Mouse (Mus musculus) heart, embryonic 15.5 days (tissue): ENCODE results near the gene Slc7a11. TPM values are rescaled to one million over a fixed set of nuclear protein-coding genes. Genes with fewer than 3 reads are reported as not detected.

ENCODE experiments used
- ATAC-seq: fragments of 200-750 bp; cut with Nextera tagmentation; replicated peaks from 2 replicates; pipeline ENCODE4 v1.8.0; 2017; ENCODE audit warnings: low read depth, moderate TSS enrichment; ENCODE audit not compliant: insufficient number of reproducible peaks, insufficient read depth, low FRiP score
- H3K27ac ChIP-seq: fragments of 300-500 bp; sonication (generic); 2 replicates; pipeline ENCODE4 v1.5.1; 2015; ENCODE audit warnings: mild to moderate bottlenecking, inconsistent platforms
- H3K27me3 ChIP-seq: fragments of 300-500 bp; sonication (generic); 2 replicates; pipeline ENCODE4 v1.6.1; 2015; ENCODE audit warnings: inconsistent platforms
- H3K36me3 ChIP-seq: fragments of 300-500 bp; sonication (generic); 2 replicates; pipeline ENCODE4 v1.6.1; 2015; ENCODE audit warnings: mild to moderate bottlenecking, inconsistent platforms
- H3K4me1 ChIP-seq: fragments of 300-500 bp; sonication (generic); replicated peaks from 2 replicates; pipeline ENCODE4 v1.6.1; 2015; ENCODE audit warnings: inconsistent platforms
- H3K4me2 ChIP-seq: fragments of 300-500 bp; sonication (generic); 2 replicates; pipeline ENCODE4 v1.6.1; 2015; ENCODE audit warnings: inconsistent platforms, mild to moderate bottlenecking, moderate library complexity
- H3K4me3 ChIP-seq: fragments of 300-500 bp; sonication (generic); 2 replicates; pipeline ENCODE4 v1.5.1; 2015; ENCODE audit warnings: mild to moderate bottlenecking, inconsistent platforms
- H3K9ac ChIP-seq: fragments of 300-500 bp; sonication (generic); 2 replicates; pipeline ENCODE4 v1.6.1; 2015; ENCODE audit warnings: mild to moderate bottlenecking, inconsistent platforms
- H3K9me3 ChIP-seq: fragments of 300-500 bp; sonication (generic); replicated peaks from 2 replicates; pipeline ENCODE4 v1.6.1; 2016; ENCODE audit warnings: inconsistent platforms
- WGBS: fragments of 180-500 bp; shearing (Covaris S2); methylation state at CpG from one replicate; pipeline ENCODE4 v1.1.7; 2015; ENCODE audit warnings: mixed read lengths; 5-methylcytosine and 5-hydroxymethylcytosine counted together
- polyA plus RNA-seq: library from polyadenylated mRNA; unstranded; fragments of >200 nt; fragmentation: Nextera tagmentation; extraction: Ambion mirVana; gene quantifications from 2 replicates; pipeline ENCODE4 v1.2.1, GENCODE M21; 2015

The Slc7a11 gene
- polyA plus RNA-seq, 1 experiment from 2014 or later = 0.10 TPM

GRCm38 (mm10) chr3:50300952-50301303, 142.5 kb downstream of the Slc7a11 start:
- Histone ChIP-seq H3K36me3 (no peaks in the 10 kb centered on the region), H3K27me3 (no peaks in the 10 kb centered on the region), H3K4me3 (no peak overlapping the region), H3K4me1 (no peaks in the 10 kb centered on the region), H3K9me3 (no peaks in the 10 kb centered on the region), H3K27ac (no peak overlapping the region), H3K4me2 (no peak overlapping the region), H3K9ac (no peak overlapping the region)
- ATAC-seq = no peak
- WGBS = 6% methylated on average over 4 of the region's 4 CpGs

GRCm38 (mm10) chr3:50300002-50300951, 143.1 kb downstream of the Slc7a11 start:
- Histone ChIP-seq H3K9me3 (no peaks in the 10 kb centered on the region), H3K4me3 (no peak overlapping the region), H3K4me1 (no peaks in the 10 kb centered on the region), H3K27me3 (no peaks in the 10 kb centered on the region), H3K27ac (no peak overlapping the region), H3K36me3 (no peaks in the 10 kb centered on the region), H3K9ac (no peak overlapping the region), H3K4me2 (no peak overlapping the region)
- ATAC-seq = no peak
- 69% methylated on average over 17 of the region's 17 CpGs for WGBS

GRCm38 (mm10) chr3:50298366-50298991, 144.9 kb downstream of the Slc7a11 start:
- Histone ChIP-seq H3K4me2 (no peak overlapping the region), H3K4me1 (no peaks in the 10 kb centered on the region), H3K4me3 (no peak overlapping the region), H3K27me3 (no peaks in the 10 kb centered on the region), H3K36me3 (no peaks in the 10 kb centered on the region), H3K27ac (no peak overlapping the region), H3K9me3 (no peaks in the 10 kb centered on the region), H3K9ac (no peak overlapping the region)
- no peak for ATAC-seq
- 74% methylated on average over 7 of the region's 7 CpGs for WGBS

GRCm38 (mm10) chr3:50296956-50297355, 146.5 kb downstream of the Slc7a11 start:
- H3K9ac ChIP-seq = no peak overlapping the region
- no peaks in the 10 kb centered on the region for H3K27me3 ChIP-seq
- no peak overlapping the region for H3K4me3 ChIP-seq
- H3K27ac ChIP-seq = no peak overlapping the region
- H3K4me1 ChIP-seq = no peaks in the 10 kb centered on the region
- WGBS = 61% methylated on average over 10 of the region's 10 CpGs
- H3K4me2 ChIP-seq = no peak overlapping the region
- no peaks in the 10 kb centered on the region for H3K9me3 ChIP-seq
- H3K36me3 ChIP-seq = no peaks in the 10 kb centered on the region
- no peak for ATAC-seq

GRCm38 (mm10) chr3:50275023-50275422, 168.4 kb downstream of the Slc7a11 start:
- 65% methylated on average over 2 of the region's 2 CpGs for WGBS
- no peak overlapping the region for H3K4me3 ChIP-seq
- no peaks in the 10 kb centered on the region for H3K4me1 ChIP-seq
- H3K36me3 ChIP-seq = no peaks in the 10 kb centered on the region
- ATAC-seq = no peak
- no peaks in the 10 kb centered on the region for H3K27me3 ChIP-seq
- H3K9ac ChIP-seq = no peak overlapping the region
- H3K27ac ChIP-seq = no peak overlapping the region
- H3K4me2 ChIP-seq = no peak overlapping the region
- no peaks in the 10 kb centered on the region for H3K9me3 ChIP-seq

GRCm38 (mm10) chr3:50272222-50272621, 171.2 kb downstream of the Slc7a11 start:
- H3K27me3 ChIP-seq = no peaks in the 10 kb centered on the region
- no peak for ATAC-seq
- no peaks in the 10 kb centered on the region for H3K9me3 ChIP-seq
- H3K9ac ChIP-seq = no peak overlapping the region
- H3K4me1 ChIP-seq = no peaks in the 10 kb centered on the region
- no peak overlapping the region for H3K4me2 ChIP-seq
- no peak overlapping the region for H3K4me3 ChIP-seq
- H3K36me3 ChIP-seq = no peaks in the 10 kb centered on the region
- H3K27ac ChIP-seq = no peak overlapping the region

GRCm38 (mm10) chr3:50269680-50270079, 173.7 kb downstream of the Slc7a11 start:
- WGBS = 74% methylated on average over 4 of the region's 4 CpGs
- Histone ChIP-seq H3K27me3 (no peaks in the 10 kb centered on the region), H3K27ac (no peak overlapping the region), H3K9me3 (no peaks in the 10 kb centered on the region), H3K4me3 (no peak overlapping the region), H3K9ac (no peak overlapping the region), H3K4me1 (no peaks in the 10 kb centered on the region), H3K4me2 (no peak overlapping the region), H3K36me3 (no peaks in the 10 kb centered on the region)
- no peak for ATAC-seq

GRCm38 (mm10) chr3:50262547-50263087, 180.8 kb downstream of the Slc7a11 start:
- Histone ChIP-seq H3K36me3 (no peaks in the 10 kb centered on the region), H3K9ac (no peak overlapping the region), H3K4me3 (no peak overlapping the region), H3K27me3 (no peaks in the 10 kb centered on the region), H3K4me1 (no peaks in the 10 kb centered on the region), H3K27ac (no peak overlapping the region), H3K9me3 (no peaks in the 10 kb centered on the region), H3K4me2 (no peak overlapping the region)
- 48% methylated on average over 2 of the region's 2 CpGs for WGBS
- ATAC-seq = no peak

GRCm38 (mm10) chr3:50262066-50262465, 181.3 kb downstream of the Slc7a11 start:
- no peak overlapping the region for H3K9ac ChIP-seq
- H3K4me3 ChIP-seq = no peak overlapping the region
- 77% methylated on average over 2 of the region's 2 CpGs for WGBS
- H3K36me3 ChIP-seq = no peaks in the 10 kb centered on the region
- no peak overlapping the region for H3K4me2 ChIP-seq
- no peaks in the 10 kb centered on the region for H3K27me3 ChIP-seq
- no peaks in the 10 kb centered on the region for H3K4me1 ChIP-seq
- H3K9me3 ChIP-seq = no peaks in the 10 kb centered on the region
- H3K27ac ChIP-seq = no peak overlapping the region
- ATAC-seq = no peak

GRCm38 (mm10) chr3:50260667-50261066, 182.7 kb downstream of the Slc7a11 start:
- no peak overlapping the region for H3K9ac ChIP-seq
- H3K4me1 ChIP-seq = no peaks in the 10 kb centered on the region
- 76% methylated on average over 1 of the region's 1 CpGs for WGBS
- H3K4me2 ChIP-seq = no peak overlapping the region
- H3K27ac ChIP-seq = no peak overlapping the region
- no peaks in the 10 kb centered on the region for H3K27me3 ChIP-seq
- H3K36me3 ChIP-seq = no peaks in the 10 kb centered on the region
- ATAC-seq = no peak
- no peak overlapping the region for H3K4me3 ChIP-seq
- H3K9me3 ChIP-seq = no peaks in the 10 kb centered on the region

GRCm38 (mm10) chr3:50258852-50259251, 184.6 kb downstream of the Slc7a11 start:
- ATAC-seq = no peak
- 79% methylated on average over 4 of the region's 4 CpGs for WGBS

More at GRCm38 (mm10) chr3:50258852-50259251, 184.6 kb downstream of the Slc7a11 start:
- no peak overlapping the region for H3K4me3 ChIP-seq
- H3K9me3 ChIP-seq = no peaks in the 10 kb centered on the region
- H3K36me3 ChIP-seq = no peaks in the 10 kb centered on the region
- H3K27ac ChIP-seq = no peak overlapping the region
- H3K4me2 ChIP-seq = no peak overlapping the region
- no peaks in the 10 kb centered on the region for H3K4me1 ChIP-seq
- no peak overlapping the region for H3K9ac ChIP-seq
- H3K27me3 ChIP-seq = no peaks in the 10 kb centered on the region
